Mouse (Mus musculus) lung, adult 2 months (tissue): ENCODE data around the gene Itm2b.

Experiments used
- CTCF ChIP-seq: fragments of 200-500 bp; IDR thresholded peaks from 2 replicates; pipeline ENCODE4 v1.5.1; 2011; ENCODE audit warnings: mild to moderate bottlenecking, low read length, control low read depth; ENCODE audit not compliant: insufficient read depth
- POLR2A ChIP-seq: fragments of 200-500 bp; IDR thresholded peaks from 2 replicates; pipeline ENCODE4 v1.6.1; 2011; ENCODE audit warnings: low read depth, mild to moderate bottlenecking, control low read depth, low read length, borderline replicate concordance; ENCODE audit errors: extremely low read depth

GRCm38 (mm10) chr14:73369634-73370033, 15.5 kb downstream of the Itm2b start:
- no peak for TF ChIP-seq POLR2A
- TF ChIP-seq CTCF = no peak
